Mouse (Mus musculus) activated CD4-positive, CD25-positive, alpha-beta regulatory T cell (primary cell): ENCODE results near the gene Rai2. TPM values are rescaled to one million over a fixed set of nuclear protein-coding genes. Genes with fewer than 3 reads are reported as not detected.

ENCODE experiments used
- polyA plus RNA-seq, 2 experiments: library from polyadenylated mRNA; unstranded; fragments of 100-300 nt; shearing (Covaris generic); gene quantifications; one replicate each; pipeline ENCODE4 v1.2.1; 2017

Gene Rai2
- not detected for polyA plus RNA-seq

DNA sequence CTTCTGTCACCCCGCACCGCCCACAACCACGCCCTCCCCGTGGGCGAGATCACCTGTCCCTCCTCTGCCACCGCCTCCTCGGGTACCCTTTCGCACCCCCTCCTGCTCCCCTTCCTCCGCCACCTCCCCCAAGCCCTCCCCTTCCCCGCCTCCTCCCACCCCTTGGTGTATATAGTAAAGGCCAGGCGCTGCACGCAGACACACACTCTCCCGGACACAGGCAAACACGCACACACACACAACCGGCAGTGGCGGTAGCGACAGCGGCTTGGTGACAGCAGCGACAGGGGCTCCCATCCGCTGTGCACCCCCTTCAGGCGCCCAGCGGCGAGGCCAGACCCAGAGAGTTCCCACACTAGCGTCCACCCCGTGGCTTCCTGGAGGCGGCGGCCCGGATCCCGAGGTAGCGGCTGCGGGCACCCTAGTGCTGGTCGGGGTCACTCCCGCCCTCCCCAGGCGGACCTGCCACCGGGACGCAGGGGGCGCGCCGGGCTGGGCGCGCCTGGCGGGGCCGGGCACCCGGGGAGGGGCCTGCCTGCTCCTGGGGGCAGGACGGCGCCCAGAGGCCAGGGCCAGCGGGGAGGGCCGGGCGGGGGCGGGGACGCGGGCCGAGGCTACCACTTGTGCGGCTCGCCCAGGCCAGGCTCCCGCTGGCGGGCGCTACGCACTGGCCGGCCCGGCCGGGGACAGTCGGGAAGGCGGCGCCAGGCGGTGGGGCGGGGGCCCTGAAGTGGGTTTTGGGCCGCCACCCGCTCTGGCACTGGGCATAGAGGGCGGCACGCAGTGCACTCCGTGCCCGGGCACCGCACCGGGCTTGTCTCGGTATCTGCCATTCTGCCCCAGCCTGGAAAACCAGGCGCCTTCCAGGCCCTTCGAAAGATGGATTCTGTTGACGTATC, at the start of gene Rai2:
TSS of gene Rai2 (plus strand) at position 205 of the 899 bp plus-strand sequence.

